ENCODE assay signal across 8 mouse cellular contexts in the genomic region with DNA sequence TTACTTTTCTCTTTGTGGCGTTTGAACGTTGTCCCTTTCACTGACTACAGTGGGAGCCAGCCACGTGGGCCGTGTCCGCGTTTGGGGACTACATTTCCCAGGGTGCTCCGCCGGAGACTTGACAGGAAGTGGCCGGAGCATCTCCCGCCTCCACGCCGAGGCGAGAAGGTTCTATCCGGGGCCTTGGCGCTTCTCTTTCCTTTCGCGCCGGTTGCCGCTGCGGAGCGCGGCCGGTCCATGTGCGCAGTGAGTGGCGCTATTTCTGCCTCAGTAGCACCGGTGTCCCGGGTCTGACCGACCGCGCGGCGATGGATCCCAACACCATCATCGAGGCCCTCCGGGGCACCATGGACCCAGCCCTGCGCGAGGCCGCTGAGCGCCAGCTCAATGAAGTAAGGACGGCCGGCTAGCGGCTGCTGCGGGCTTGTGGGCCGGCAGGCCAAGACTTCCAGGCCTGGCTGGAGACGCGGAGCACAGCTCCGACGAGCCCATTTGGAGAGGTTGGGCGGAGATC. TPM values are rescaled to one million over a fixed set of nuclear protein-coding genes. Genes with fewer than 3 reads are reported as not detected.
A peak's percentile ranks its signal among the peaks of the same experiment; 100 is the strongest.
DNase-seq lines count a peak whose midpoint lies in the region; ATAC-seq and TF ChIP-seq lines count a peak whose summit lies in the region.

Gene Ipo7 (plus strand): TSS at position 158 of the 514 bp plus-strand sequence.

- peak; percentile 86; the same call in 1 of the 2 replicates for TF ChIP-seq POLR2A in limb, embryonic 14.5 days (IDR thresholded peaks at IDR 0.05; ENCODE audit: borderline replicate concordance, extremely low read depth, insufficient read depth, insufficient read length)

- 0 out of 2 replicates have a peak, but pooled peaks have one; percentile 22 for TF ChIP-seq CTCF in midbrain, postnatal 0 days (IDR thresholded peaks at IDR 0.05)

- H3K27ac ChIP-seq in embryonic facial prominence, embryonic 14.5 days (replicated peaks; ENCODE audit: low read depth, low read length): peak within 1 kb of the TSS; percentile 94
- peak within 1 kb of the TSS; percentile 88 for H3K27ac ChIP-seq in limb, embryonic 14.5 days (replicated peaks; ENCODE audit: low read depth, low read length)
- H3K27ac ChIP-seq in midbrain, postnatal 0 days (ENCODE audit: low read depth, low read length): peak within 1 kb of the TSS; percentile 89

- no peaks in the 10 kb centered on the region for H3K27me3 ChIP-seq in embryonic facial prominence, embryonic 14.5 days (replicated peaks; ENCODE audit: control insufficient read depth, insufficient read depth, low read length)
- no peaks in the 10 kb centered on the region for H3K27me3 ChIP-seq in limb, embryonic 14.5 days (ENCODE audit: control insufficient read depth, insufficient read depth, low read length)
- H3K27me3 ChIP-seq in midbrain, postnatal 0 days (ENCODE audit: insufficient read depth, low read length): no peaks in the 10 kb centered on the region

- H3K9me3 ChIP-seq in embryonic facial prominence, embryonic 14.5 days (ENCODE audit: control insufficient read depth, low read length): no peaks in the 10 kb centered on the region
- H3K9me3 ChIP-seq in limb, embryonic 14.5 days (ENCODE audit: control insufficient read depth, low read length): no peaks in the 10 kb centered on the region
- no peaks in the 10 kb centered on the region for H3K9me3 ChIP-seq in midbrain, postnatal 0 days (ENCODE audit: low read length)

- under 1% methylated on average over 40 of the region's 48 CpGs for WGBS in embryonic facial prominence, embryonic 14.5 days
- WGBS in limb, embryonic 14.5 days: 3% methylated on average over 46 of the region's 48 CpGs
- 0% methylated on average over 48 of the region's 48 CpGs for WGBS in midbrain, postnatal 0 days

- no peaks in the 10 kb centered on the region for H3K36me3 ChIP-seq in embryonic facial prominence, embryonic 14.5 days (ENCODE audit: control insufficient read depth, insufficient read depth, low read length)
- H3K36me3 ChIP-seq in limb, embryonic 14.5 days (ENCODE audit: control insufficient read depth, insufficient read depth, low read length): no peaks in the 10 kb centered on the region
- no peaks in the 10 kb centered on the region for H3K36me3 ChIP-seq in midbrain, postnatal 0 days (ENCODE audit: insufficient read depth, low read length)

- ATAC-seq in embryonic facial prominence, embryonic 14.5 days (ENCODE audit: low read depth): peak; percentile 98
- peak; percentile 97 for ATAC-seq in limb, embryonic 14.5 days (ENCODE audit: low FRiP score, low read depth)
- ATAC-seq in midbrain, postnatal 0 days (ENCODE audit: low FRiP score): peak; percentile 98

- peak within 1 kb of the TSS; percentile 76 for H3K4me2 ChIP-seq in embryonic facial prominence, embryonic 14.5 days (ENCODE audit: low read depth, low read length)
- peak within 1 kb of the TSS; percentile 72 for H3K4me2 ChIP-seq in limb, embryonic 14.5 days (replicated peaks; ENCODE audit: low read depth, low read length, severe bottlenecking)
- peak within 1 kb of the TSS; percentile 65 for H3K4me2 ChIP-seq in midbrain, postnatal 0 days (ENCODE audit: low read depth, low read length, poor library complexity, severe bottlenecking)

- DNase-seq in 3T3-L1 (ENCODE audit: low read depth, low spot score): peak; percentile 89
- DNase-seq in adrenal gland, postnatal 4 days (ENCODE audit: low spot score in 2 of 2): peak; percentile 66 to 86
- DNase-seq in embryonic facial prominence, embryonic 14.5 days (ENCODE audit: low spot score): peak; percentile 98
- DNase-seq in heart, adult 8-10 months (ENCODE audit: low spot score): peak; percentile 94
- DNase-seq in kidney, adult 9 months: peak; percentile 95
- peak; percentile 94 for DNase-seq in limb, embryonic 14.5 days (ENCODE audit: low spot score)
- peak; percentile 95 for DNase-seq in midbrain, postnatal 0 days (ENCODE audit: low spot score)
- DNase-seq in spleen, postnatal 14 days (ENCODE audit: low spot score in 2 of 2): peak; percentile 74 to 90

- H3K9ac ChIP-seq in embryonic facial prominence, embryonic 14.5 days (ENCODE audit: low read depth, low read length): peak within 1 kb of the TSS; percentile 98
- peak within 1 kb of the TSS; percentile 96 for H3K9ac ChIP-seq in limb, embryonic 14.5 days (ENCODE audit: low read depth, low read length, severe bottlenecking)
- H3K9ac ChIP-seq in midbrain, postnatal 0 days (replicated peaks; ENCODE audit: low read length, poor library complexity, severe bottlenecking): peak within 1 kb of the TSS; percentile 96

- H3K4me3 ChIP-seq in embryonic facial prominence, embryonic 14.5 days (ENCODE audit: low read depth, low read length): peak within 1 kb of the TSS; percentile 98
- H3K4me3 ChIP-seq in limb, embryonic 14.5 days (replicated peaks; ENCODE audit: low read length): peak within 1 kb of the TSS; percentile 98
- peak within 1 kb of the TSS; percentile 99 for H3K4me3 ChIP-seq in midbrain, postnatal 0 days (ENCODE audit: low read depth, low read length)

- H3K4me1 ChIP-seq in embryonic facial prominence, embryonic 14.5 days (ENCODE audit: control insufficient read depth, insufficient read depth, low read length): peaks cover 9% of the 10 kb centered on the region
- H3K4me1 ChIP-seq in limb, embryonic 14.5 days (ENCODE audit: control insufficient read depth, insufficient read depth, low read length): peaks cover 3% of the 10 kb centered on the region; the same call in 1 of the 2 replicates
- no peaks in the 10 kb centered on the region for H3K4me1 ChIP-seq in midbrain, postnatal 0 days (ENCODE audit: insufficient read depth, low read length)

RNA-seq across cellular contexts. Expression of gene Ipo7, which starts in this region (rescaled TPM):
- total RNA-seq in adrenal gland, postnatal 4 days (2021): 10 to 100 TPM; 70.4 to 73.8 TPM
- 20.7 and 22.9 TPM in 2 replicates for polyA plus RNA-seq in embryonic facial prominence, embryonic 14.5 days (2014; fragmentation: Nextera tagmentation; extraction: Ambion mirVana)
- total RNA-seq in heart, adult 8-10 months (2022): 10 to 100 TPM; 88.7 to 97.8 (median 95.2) TPM
- polyA plus RNA-seq in limb, embryonic 14.5 days (2012; rRNA removed): 40.2 and 49.2 TPM in 2 replicates
- 17.4 and 18.1 TPM in 2 replicates for polyA plus RNA-seq in limb, embryonic 14.5 days (2014; fragmentation: Nextera tagmentation; extraction: Ambion mirVana)
- 88.2 and 103 TPM in 2 replicates for total RNA-seq in midbrain, postnatal 0 days (2014; rRNA removed)
- polyA plus RNA-seq in midbrain, postnatal 0 days (2015; fragmentation: Nextera tagmentation; extraction: Ambion mirVana): 26.9 and 27.5 TPM in 2 replicates

Comparison
In these comparisons a context has a peak if more than half of its experiments do, and no peak if none do; other contexts are left out.
1. Peak in every context shown above with its lines: DNase-seq, ATAC-seq, H3K4me3 ChIP-seq and H3K27ac ChIP-seq.